Mouse (Mus musculus) embryonic fibroblast, embryonic 13.5 days (primary cell): ENCODE results near the gene Mybpc1.

Experiments used
- CTCF ChIP-seq: IDR thresholded peaks from 2 replicates; pipeline ENCODE4 v1.5.1; 2011; ENCODE audit warnings: mild to moderate bottlenecking, control low read depth, low read length, moderate library complexity, borderline replicate concordance; ENCODE audit not compliant: insufficient read depth
- POLR2A ChIP-seq: IDR thresholded peaks from 2 replicates; pipeline ENCODE4 v1.6.1; 2011; ENCODE audit warnings: low read depth, mild to moderate bottlenecking, control low read depth, low read length, moderate library complexity

DNA sequence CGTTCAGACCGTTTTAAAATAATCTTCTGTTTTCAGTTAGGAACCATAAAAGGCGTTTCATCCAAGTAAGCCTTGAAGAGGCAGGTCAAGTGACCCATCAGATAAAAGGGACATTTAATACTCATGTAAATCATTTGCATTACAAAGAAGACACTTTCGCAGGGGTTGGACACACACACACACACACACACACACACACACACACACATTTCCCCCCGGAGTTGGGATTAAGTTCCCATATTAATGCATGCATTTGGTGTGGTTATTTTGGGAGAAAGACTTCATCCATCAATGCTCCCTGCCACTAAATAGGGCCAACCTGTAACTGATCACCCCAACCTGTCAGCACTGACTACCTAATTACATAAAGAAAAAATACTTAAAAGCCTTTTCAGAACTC is 1.7 kb downstream of the Mybpc1 start:
- no peak for TF ChIP-seq POLR2A
- TF ChIP-seq CTCF = no peak
